Mouse (Mus musculus): ENCODE data around the gene Ppil4. TPM values are rescaled to one million over a fixed set of nuclear protein-coding genes. Genes with fewer than 3 reads are reported as not detected.
"Not testable (repeated sequence)": the region's sequence is repeated elsewhere in the genome, so short reads cannot be mapped to it uniquely, and the experiment has no call there.

Gene Ppil4
- 7.9 and 9.5 TPM in 2 replicates for polyA plus RNA-seq (2012; rRNA removed)

DNA sequence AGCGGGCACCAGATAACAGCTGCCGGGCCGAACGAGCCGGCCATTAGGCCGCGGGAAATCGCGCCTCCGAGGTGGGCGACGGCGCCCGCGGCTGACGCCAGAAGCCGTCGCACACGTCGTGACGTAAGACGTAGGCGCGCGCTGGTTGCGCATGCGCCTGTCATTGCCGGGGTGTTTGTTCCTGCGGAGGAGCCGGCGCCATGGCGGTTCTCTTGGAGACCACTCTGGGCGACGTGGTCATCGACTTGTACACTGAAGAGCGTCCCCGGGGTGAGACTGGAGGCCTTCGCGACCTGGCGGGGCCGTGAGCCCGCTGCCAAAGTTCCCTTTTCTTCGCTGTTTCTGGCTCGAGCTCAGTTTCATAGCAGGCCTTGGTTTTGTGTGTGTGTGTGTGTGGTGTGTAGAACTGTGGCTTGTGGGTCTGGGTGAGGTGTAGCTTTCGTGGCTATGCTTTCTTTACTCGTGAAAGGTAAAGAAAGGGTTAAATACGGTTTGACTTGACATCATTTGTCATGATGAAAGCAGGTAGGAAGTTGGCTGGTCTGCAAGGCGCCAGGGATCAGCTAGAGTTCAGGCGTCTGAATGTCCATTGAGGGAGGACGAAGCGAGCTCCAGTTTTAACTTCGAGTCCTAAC, at the start of gene Ppil4, which contains the start of gene Ginm1:
TSS of gene Ppil4 (plus strand) at position 141 of the 635 bp plus-strand sequence.
TSS of gene Ginm1 (minus strand) at position 74 of the 635 bp plus-strand sequence.
- DNase-seq (ENCODE audit: low read depth) = no peak

- DNase-seq (ENCODE audit: low read depth) = not testable (repeated sequence)
Observed at GRCm38 (mm10) chr10:7745528-7745927, 47.2 kb upstream of the Ppil4 start.

DNA sequence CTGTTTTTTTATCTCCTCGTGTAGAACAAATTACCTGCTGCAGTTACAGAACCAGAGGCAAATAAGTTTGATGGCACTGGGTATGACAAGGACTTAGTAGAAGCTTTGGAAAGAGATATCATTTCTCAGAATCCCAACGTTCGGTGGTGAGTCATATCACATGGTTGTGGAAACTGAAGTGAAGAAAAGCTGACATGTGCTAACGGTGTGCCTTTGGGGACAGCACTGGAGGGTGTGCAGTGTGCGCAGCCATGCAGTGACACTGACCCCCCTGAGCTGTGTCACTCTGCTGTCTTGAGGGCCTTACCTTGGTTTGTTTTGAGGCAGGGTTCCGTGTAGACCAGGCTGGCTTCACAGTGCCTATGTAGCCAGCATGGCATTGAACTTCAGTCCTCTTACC, 43.9 kb upstream of the Ppil4 start:
- DNase-seq (ENCODE audit: low read depth) = no peak

DNA sequence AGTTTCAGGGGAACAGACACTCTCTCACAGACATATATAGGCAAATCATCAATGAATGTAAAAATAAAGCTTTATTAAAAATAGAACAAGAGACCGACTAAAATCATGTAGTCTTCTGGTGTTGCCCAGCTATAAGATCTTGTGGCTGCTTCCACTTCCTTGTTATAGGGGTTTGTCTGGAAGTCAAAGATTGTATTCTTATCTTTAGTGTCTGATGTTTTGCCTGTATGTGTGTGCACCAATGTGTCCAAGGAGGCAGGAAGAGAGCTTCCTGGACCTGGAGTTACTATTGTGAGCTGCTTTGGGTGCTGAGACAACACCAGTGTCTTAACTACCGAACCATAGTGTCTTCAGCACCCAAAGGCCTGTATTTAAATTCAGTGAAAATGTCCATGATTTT, 35.1 kb upstream of the Ppil4 start:
- no peak for DNase-seq (ENCODE audit: low read depth)

DNA sequence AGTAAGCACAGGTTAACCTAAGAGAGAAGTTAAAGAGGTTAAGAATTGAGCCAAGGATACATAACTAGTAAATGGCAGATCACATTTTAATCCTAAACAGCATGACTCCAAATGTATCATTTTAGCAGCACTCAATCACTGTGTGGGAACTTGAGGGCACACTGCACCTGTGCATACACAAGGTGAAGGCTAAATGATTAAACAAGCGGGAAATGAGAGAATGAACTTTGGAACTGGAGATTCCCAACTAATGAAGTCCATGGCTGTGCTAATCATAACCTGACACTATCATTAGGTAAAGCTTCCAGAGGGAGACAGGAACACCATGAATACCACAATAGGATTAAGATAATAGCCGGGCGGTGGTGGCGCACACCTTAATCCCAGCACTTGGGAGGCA, 20.3 kb upstream of the Ppil4 start:
- no peak for DNase-seq (ENCODE audit: low read depth)

DNA sequence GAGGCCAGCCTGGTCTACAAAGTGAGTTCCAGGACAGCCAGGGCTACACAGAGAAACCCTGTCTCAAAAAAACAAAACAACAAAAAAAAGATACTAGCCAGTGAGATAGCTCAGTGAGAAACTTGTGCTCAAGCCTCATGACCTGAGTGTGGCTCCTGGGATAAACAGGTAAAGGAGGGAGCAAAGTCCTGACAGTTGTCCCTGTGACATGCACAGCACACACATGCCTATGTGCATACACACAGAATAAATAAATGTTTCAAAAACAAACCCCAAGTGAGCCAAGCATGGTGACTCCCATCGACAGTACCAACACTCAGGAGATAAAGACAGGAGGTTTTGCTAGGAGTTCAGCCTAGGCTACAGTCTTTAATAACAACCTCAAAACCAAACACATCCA, 19.9 kb upstream of the Ppil4 start:
- no peak for DNase-seq (ENCODE audit: low read depth)

GRCm38 (mm10) chr10:7775421-7775820, 17.3 kb upstream of the Ppil4 start:
- no peak for DNase-seq (ENCODE audit: low read depth)

DNA sequence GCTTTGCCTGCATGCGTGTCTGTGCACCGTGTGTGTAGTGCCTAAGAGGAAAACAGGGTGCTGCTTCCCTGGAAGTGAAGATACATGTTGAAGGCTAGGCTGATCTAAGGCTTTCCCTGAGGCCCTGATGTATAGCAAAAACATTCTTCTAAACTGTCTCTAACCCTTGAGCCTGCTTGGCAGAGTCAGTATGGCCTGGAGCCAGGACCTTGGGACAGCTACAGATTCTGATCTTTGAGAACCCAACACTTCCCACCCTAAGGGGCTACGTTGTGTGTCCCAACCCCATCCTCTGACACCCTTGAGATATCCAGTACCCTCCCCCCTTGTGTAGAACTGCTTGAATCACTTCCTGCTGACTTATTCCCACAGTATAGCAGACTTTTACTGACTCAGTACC, 14.3 kb upstream of the Ppil4 start:
- no peak for DNase-seq (ENCODE audit: low read depth)

GRCm38 (mm10) chr10:7779751-7780237, 12.9 kb upstream of the Ppil4 start:
- no peak for DNase-seq (ENCODE audit: low read depth)

- DNase-seq (ENCODE audit: low read depth) = no peak
Observed at GRCm38 (mm10) chr10:7780238-7781176, 12.2 kb upstream of the Ppil4 start.

- no peak for DNase-seq (ENCODE audit: low read depth)
Observed at GRCm38 (mm10) chr10:7781214-7781613, 11.5 kb upstream of the Ppil4 start.

GRCm38 (mm10) chr10:7787319-7787718, 5.4 kb upstream of the Ppil4 start:
- DNase-seq (ENCODE audit: low read depth) = no peak

DNA sequence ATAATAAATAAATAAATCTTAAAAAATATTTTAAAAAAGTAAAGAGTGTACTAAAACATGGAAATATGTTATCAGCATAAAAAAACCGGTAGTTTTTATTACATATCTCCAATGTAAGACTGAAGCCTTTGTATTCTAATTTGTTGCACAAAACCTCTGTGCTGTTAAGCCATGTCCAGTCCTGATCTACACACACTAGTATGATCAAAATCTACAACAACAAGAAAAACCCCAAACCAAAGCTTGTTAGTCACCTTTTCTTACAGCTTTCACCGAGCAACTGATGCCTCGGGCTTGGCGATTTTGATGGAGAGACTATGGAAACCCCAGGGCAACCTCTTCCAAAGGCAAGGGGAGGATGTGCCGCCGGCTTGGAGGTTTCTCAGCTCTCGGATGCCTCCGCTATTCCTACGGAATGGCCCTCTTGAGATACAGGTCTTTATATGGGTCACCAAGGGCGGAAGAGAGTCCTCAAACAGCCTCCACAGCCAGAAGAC, 389 bp upstream of the Ppil4 start:
- no peak for DNase-seq (ENCODE audit: low read depth)

- no peak for DNase-seq (ENCODE audit: low read depth)
Observed at GRCm38 (mm10) chr10:7801258-7801657, 8.6 kb downstream of the Ppil4 start.

DNA sequence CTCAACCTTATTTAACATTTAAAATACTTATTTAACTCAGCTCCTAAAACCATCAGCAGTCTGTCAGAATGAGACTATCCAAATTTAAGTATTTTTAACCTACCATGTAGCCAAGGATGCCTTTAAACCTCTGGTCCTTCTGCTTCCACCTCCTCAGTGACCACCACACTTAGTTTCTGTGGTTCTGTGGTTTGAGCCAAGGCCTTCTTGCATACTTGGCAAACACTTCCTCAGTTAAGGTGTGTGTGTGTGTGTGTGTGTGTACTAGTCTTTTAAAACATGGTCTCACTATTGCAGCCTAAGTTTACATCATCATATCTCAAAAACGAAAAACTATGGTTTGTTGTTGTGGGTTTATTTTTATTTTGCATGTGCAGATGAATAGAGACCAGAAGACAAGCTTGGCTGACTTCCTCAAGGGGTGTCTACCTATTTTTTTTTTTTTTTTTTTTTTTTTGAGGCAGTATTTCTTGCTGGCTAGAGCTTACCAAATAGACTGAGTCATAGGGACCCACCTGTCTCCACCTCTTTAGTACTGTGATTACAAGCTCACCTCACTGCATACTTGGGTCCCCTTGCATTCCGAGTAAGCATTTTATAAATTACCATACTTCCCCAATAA, 9.9 kb downstream of the Ppil4 start:
- DNase-seq (ENCODE audit: low read depth) = no peak

- no peak for DNase-seq (ENCODE audit: low read depth)
Observed at GRCm38 (mm10) chr10:7809937-7810336, 17.2 kb downstream of the Ppil4 start.

- no peak for DNase-seq (ENCODE audit: low read depth)
Observed at GRCm38 (mm10) chr10:7816476-7816875, 23.8 kb downstream of the Ppil4 start.

GRCm38 (mm10) chr10:7818676-7819075, 26.0 kb downstream of the Ppil4 start:
- no peak for DNase-seq (ENCODE audit: low read depth)

- DNase-seq (ENCODE audit: low read depth) = no peak
Observed at GRCm38 (mm10) chr10:7819156-7819555, 26.5 kb downstream of the Ppil4 start.

GRCm38 (mm10) chr10:7819603-7820002, 26.9 kb downstream of the Ppil4 start:
- no peak for DNase-seq (ENCODE audit: low read depth)

GRCm38 (mm10) chr10:7820171-7820570, 27.5 kb downstream of the Ppil4 start:
- no peak for DNase-seq (ENCODE audit: low read depth)

GRCm38 (mm10) chr10:7821981-7822380, 29.3 kb downstream of the Ppil4 start:
- DNase-seq (ENCODE audit: low read depth) = no peak
